ENCODE assay signal across 8 mouse cellular contexts in genomic region chr13:48870771-48871731, GRCm38 (mm10). TPM values are rescaled to one million over a fixed set of nuclear protein-coding genes. Genes with fewer than 3 reads are reported as not detected.
DNase-seq lines count a peak whose midpoint lies in the region; ATAC-seq and TF ChIP-seq lines count a peak whose summit lies in the region.

TSS of gene Phf2 (minus strand) at chr13:48871119.

- H3K9ac ChIP-seq in hindbrain, embryonic 14.5 days, result peak within 1 kb of the TSS; percentile 95
- peak within 1 kb of the TSS; percentile 99 for H3K9ac ChIP-seq in limb, embryonic 12.5 days (replicated peaks)
- H3K9ac ChIP-seq in midbrain, embryonic 13.5 days (replicated peaks), result peak within 1 kb of the TSS; percentile 97

- TF ChIP-seq POLR2A in thymus, adult 2 months (IDR thresholded peaks at IDR 0.05; ENCODE audit: control insufficient read depth, extremely low read depth, insufficient read depth, low read length, poor library complexity), result no peak

- under 1% methylated on average over 65 of the region's 117 CpGs for WGBS in hindbrain, embryonic 14.5 days
- under 1% methylated on average over 55 of the region's 117 CpGs for WGBS in limb, embryonic 12.5 days
- WGBS in midbrain, embryonic 13.5 days, result 1% methylated on average over 78 of the region's 117 CpGs
- 9% methylated on average over 114 of the region's 117 CpGs for WGBS in thymus, adult 2 months

- H3K4me1 ChIP-seq in hindbrain, embryonic 14.5 days (replicated peaks; ENCODE audit: control insufficient read depth, insufficient read depth, low read length), result peaks cover 28% of the 10 kb centered on the region
- peaks cover 53% of the 10 kb centered on the region for H3K4me1 ChIP-seq in limb, embryonic 12.5 days (replicated peaks)
- peaks cover 51% of the 10 kb centered on the region for H3K4me1 ChIP-seq in midbrain, embryonic 13.5 days (replicated peaks)
- peaks cover 46% of the 10 kb centered on the region for H3K4me1 ChIP-seq in thymus, adult 2 months (replicated peaks; ENCODE audit: control insufficient read depth, insufficient read depth, low read length)

- peak in 1 of 2 experiments; percentile 38 for DNase-seq in left cerebral cortex, adult 2 months (ENCODE audit: extremely low spot score in 1 of 2, low spot score in 2 of 2)
- no peak for DNase-seq in left cerebral cortex, adult 11 months (ENCODE audit: low spot score)
- peak; percentile 44 for DNase-seq in cerebellum, adult 8-10 months
- DNase-seq in gastrocnemius, adult 8-10 months (ENCODE audit: low spot score in 2 of 2), result no peak
- peak; percentile 59 for DNase-seq in hindbrain, embryonic 14.5 days (ENCODE audit: low spot score)
- DNase-seq in thymus, adult 2 months, result no peak

- H3K4me2 ChIP-seq in hindbrain, embryonic 14.5 days (replicated peaks), result peak within 1 kb of the TSS; percentile 93
- H3K4me2 ChIP-seq in limb, embryonic 12.5 days, result peak within 1 kb of the TSS; percentile 82
- peak within 1 kb of the TSS; percentile 87 for H3K4me2 ChIP-seq in midbrain, embryonic 13.5 days (replicated peaks)

- TF ChIP-seq CTCF in left cerebral cortex, adult 2 months (IDR thresholded peaks at IDR 0.05), result no peak
- TF ChIP-seq CTCF in thymus, adult 2 months (IDR thresholded peaks at IDR 0.05; ENCODE audit: borderline replicate concordance, control insufficient read depth, extremely low read depth, insufficient read depth, low read length, poor library complexity), result no peak

- peak; percentile 63 for ATAC-seq in hindbrain, embryonic 14.5 days (ENCODE audit: low FRiP score)
- ATAC-seq in limb, embryonic 12.5 days (ENCODE audit: insufficient number of reproducible peaks, insufficient read depth, low FRiP score, low TSS enrichment, low read depth), result peak; percentile 12; the same call in 1 of the 2 replicates
- ATAC-seq in midbrain, embryonic 13.5 days, result peak; percentile 55

- H3K36me3 ChIP-seq in hindbrain, embryonic 14.5 days (replicated peaks; ENCODE audit: control insufficient read depth, insufficient read depth), result 0 out of 2 replicates have a peak, but pooled peaks cover 2% of the 10 kb centered on the region
- H3K36me3 ChIP-seq in limb, embryonic 12.5 days, result peaks cover 7% of the 10 kb centered on the region; the same call in 1 of the 2 replicates
- H3K36me3 ChIP-seq in midbrain, embryonic 13.5 days, result peaks cover 5% of the 10 kb centered on the region; the same call in 1 of the 2 replicates
- peaks cover 8% of the 10 kb centered on the region; the same call in 1 of the 2 replicates for H3K36me3 ChIP-seq in thymus, adult 2 months (ENCODE audit: control insufficient read depth, insufficient read depth, low read length)

- intact Hi-C loops in left cerebral cortex, adult 2 months (cut with DNase I), result loop anchor here (5.0 to 10.0 kb wide), 2 partner anchors 126 to 304 kb away; no protein-coding TSS in a partner anchor

- H3K27ac ChIP-seq in left cerebral cortex, adult 2 months, result peak within 1 kb of the TSS; percentile 87
- H3K27ac ChIP-seq in hindbrain, embryonic 14.5 days, result peak within 1 kb of the TSS; percentile 83
- peak within 1 kb of the TSS; percentile 95 for H3K27ac ChIP-seq in limb, embryonic 12.5 days
- H3K27ac ChIP-seq in midbrain, embryonic 13.5 days, result peak within 1 kb of the TSS; percentile 84
- H3K27ac ChIP-seq in thymus, adult 2 months (ENCODE audit: control insufficient read depth, insufficient read depth, low read length), result peak within 1 kb of the TSS; percentile 95

- peak within 1 kb of the TSS; percentile 79 for H3K4me3 ChIP-seq in left cerebral cortex, adult 2 months
- peak within 1 kb of the TSS; percentile 96 for H3K4me3 ChIP-seq in hindbrain, embryonic 14.5 days (replicated peaks; ENCODE audit: low read length)
- H3K4me3 ChIP-seq in limb, embryonic 12.5 days (replicated peaks), result peak within 1 kb of the TSS; percentile 95
- H3K4me3 ChIP-seq in midbrain, embryonic 13.5 days (replicated peaks), result peak within 1 kb of the TSS; percentile 95
- H3K4me3 ChIP-seq in thymus, adult 2 months (ENCODE audit: control insufficient read depth, insufficient read depth, low read length), result peak within 1 kb of the TSS; percentile 80

- no peaks in the 10 kb centered on the region for H3K9me3 ChIP-seq in hindbrain, embryonic 14.5 days (ENCODE audit: control insufficient read depth, low read length)
- H3K9me3 ChIP-seq in limb, embryonic 12.5 days, result no peaks in the 10 kb centered on the region
- no peaks in the 10 kb centered on the region for H3K9me3 ChIP-seq in midbrain, embryonic 13.5 days

- H3K27me3 ChIP-seq in hindbrain, embryonic 14.5 days (ENCODE audit: control insufficient read depth, insufficient read depth, low read length), result no peaks in the 10 kb centered on the region
- no peaks in the 10 kb centered on the region for H3K27me3 ChIP-seq in limb, embryonic 12.5 days
- no peaks in the 10 kb centered on the region for H3K27me3 ChIP-seq in midbrain, embryonic 13.5 days
- no peaks in the 10 kb centered on the region for H3K27me3 ChIP-seq in thymus, adult 2 months (ENCODE audit: control insufficient read depth, insufficient read depth, low read length)

RNA-seq across cellular contexts. Expression of gene Phf2, which starts in this region (rescaled TPM):
- 10 to 100 TPM; 36.2 to 36.8 TPM for total RNA-seq in left cerebral cortex, adult 2 months (2021)
- total RNA-seq in gastrocnemius, adult 8-10 months (2022), result 10 to 100 TPM; 32.5 to 39.7 (median 36.2) TPM
- polyA plus RNA-seq in hindbrain, embryonic 14.5 days (2014; fragmentation: Nextera tagmentation; extraction: Ambion mirVana), result 10.8 and 11.2 TPM in 2 replicates
- polyA plus RNA-seq in limb, embryonic 12.5 days (2016; fragmentation: Nextera tagmentation; extraction: Ambion mirVana), result 9.9 and 10.5 TPM in 2 replicates
- 10.6 and 12.0 TPM in 2 replicates for polyA plus RNA-seq in midbrain, embryonic 13.5 days (2015; fragmentation: Nextera tagmentation; extraction: Ambion mirVana)
- polyA plus RNA-seq in thymus, adult 2 months (2012; rRNA removed), result 74.4 and 102 TPM in 2 replicates

Comparison
In these comparisons a context has a peak if more than half of its experiments do, and no peak if none do; other contexts are left out.
1. DNase-seq: peak in cerebellum, adult 8-10 months (single experiment) and hindbrain, embryonic 14.5 days (single experiment); none in left cerebral cortex, adult 11 months (single experiment), gastrocnemius, adult 8-10 months (0 of 2) and thymus, adult 2 months (single experiment).
2. ATAC-seq: peak in every context shown above with its lines; median percentile 63 in hindbrain, embryonic 14.5 days; 55 in midbrain, embryonic 13.5 days; 12 in limb, embryonic 12.5 days.
3. Peak in every context shown above with its lines, with median percentiles within 50 percentile points of each other: H3K27ac ChIP-seq, H3K4me3 ChIP-seq, H3K4me2 ChIP-seq and H3K9ac ChIP-seq.